Mouse (Mus musculus) testis, postnatal 14 days (tissue): ENCODE results near the gene Calcrl.

Experiments used
- DNase-seq: peaks from one replicate; pipeline ENCODE4 v3.0.0; 2021; ENCODE audit warnings: low spot score

Gene Calcrl

GRCm38 (mm10) chr2:84425138-84425537 is at the start of gene Calcrl:
Gene Calcrl (minus strand): TSS chr2:84425411.
- peak; percentile 77 for DNase-seq

DNA sequence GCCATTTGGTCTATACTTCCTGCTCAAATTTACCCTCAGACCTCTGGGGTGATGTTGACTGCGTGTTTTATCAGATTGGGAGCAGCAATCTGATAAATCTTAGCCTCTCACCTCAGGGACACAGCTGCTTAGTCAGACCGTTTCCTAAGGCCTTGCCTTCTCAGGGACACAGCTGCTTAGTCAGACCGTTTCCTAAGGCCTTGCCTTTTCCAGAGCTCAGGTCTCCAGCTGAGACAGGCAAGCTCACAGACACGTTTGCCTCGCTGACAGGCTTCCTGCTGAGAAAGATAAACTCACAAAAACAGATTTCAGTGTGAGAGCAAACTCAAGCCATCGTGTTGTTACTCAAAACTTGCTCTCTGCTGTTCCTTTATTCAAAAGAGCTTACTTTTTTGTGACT is 49.4 kb upstream of the Calcrl start:
- DNase-seq: no peak

- no peak for DNase-seq
These were observed 48.8 kb upstream of the Calcrl start for GRCm38 (mm10) chr2:84473941-84474530.

- DNase-seq: no peak
These were observed 42.2 kb upstream of the Calcrl start for GRCm38 (mm10) chr2:84467391-84467790.

- no peak for DNase-seq
These were observed 39.7 kb upstream of the Calcrl start for GRCm38 (mm10) chr2:84464956-84465355.

DNA sequence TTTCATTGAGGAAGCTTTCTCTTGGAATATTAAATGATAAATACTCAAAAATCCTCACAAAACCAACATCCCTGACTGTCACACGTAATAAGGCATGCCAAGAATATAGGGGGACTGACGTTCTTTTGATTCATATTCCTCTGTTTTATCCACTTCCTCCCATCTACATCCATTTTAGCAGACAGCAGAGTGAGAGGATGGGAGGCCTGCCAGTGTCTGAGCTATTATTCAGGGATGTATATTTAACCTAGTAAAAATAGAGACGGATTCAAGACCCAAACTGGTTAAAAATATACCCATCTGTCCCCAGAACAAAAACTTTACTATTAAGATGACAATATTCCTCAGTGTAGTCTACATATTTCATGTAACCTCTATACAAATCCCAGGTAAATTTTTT is 37.2 kb upstream of the Calcrl start:
- DNase-seq: no peak

GRCm38 (mm10) chr2:84459651-84460177 is 34.5 kb upstream of the Calcrl start:
- no peak for DNase-seq

DNA sequence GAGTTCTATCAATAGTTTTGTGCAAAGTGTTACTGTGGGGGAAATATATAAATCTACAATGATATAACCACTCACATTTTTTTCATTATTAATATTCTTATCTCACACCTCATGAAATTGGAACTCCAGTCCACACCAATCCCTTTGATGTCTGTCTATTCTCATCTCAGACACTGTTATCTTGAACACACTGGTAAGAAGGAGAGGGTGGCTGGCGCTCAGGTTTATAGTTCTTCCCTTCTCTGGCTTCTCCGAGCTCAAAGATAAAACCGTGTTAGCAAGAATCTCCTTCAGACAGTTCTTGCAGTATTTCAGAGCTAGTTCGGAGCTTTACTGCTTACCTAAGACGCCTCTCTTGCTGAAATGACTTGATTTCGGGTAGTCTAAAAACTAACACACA is 32.0 kb upstream of the Calcrl start:
- no peak for DNase-seq

GRCm38 (mm10) chr2:84455236-84455799 is 30.1 kb upstream of the Calcrl start:
- peak; percentile 47 for DNase-seq

DNA sequence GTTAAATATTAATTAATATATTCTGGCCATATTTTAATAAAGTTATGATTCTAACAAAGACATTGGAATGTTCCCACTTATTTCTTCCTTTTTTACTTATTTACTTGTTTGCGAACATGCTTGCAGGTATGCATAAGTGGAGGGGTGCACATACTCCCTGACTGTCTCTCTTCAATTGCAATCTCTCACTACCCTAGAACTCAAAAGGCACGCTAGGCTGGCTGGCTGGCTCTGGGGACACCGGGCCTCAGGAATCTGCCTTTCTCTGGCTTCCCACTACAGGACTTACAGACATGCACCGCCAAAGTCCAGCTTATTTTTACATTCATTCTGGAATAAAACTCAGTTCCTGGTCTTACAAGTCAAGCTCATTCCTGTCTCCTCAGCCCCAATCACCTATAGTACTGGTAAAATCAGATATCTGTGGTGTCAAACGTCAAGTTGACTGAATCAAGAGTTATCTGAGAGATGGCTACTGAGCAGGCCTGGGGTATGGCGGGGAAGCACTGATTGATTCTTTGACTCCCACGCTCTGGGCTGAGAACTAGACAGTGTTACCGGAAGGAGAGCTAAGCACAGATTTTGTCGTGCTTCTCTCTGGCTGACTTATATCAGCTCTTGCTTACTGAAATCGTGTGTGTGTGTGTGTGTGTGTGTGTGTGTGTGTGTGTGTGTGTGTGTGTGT is 29.5 kb upstream of the Calcrl start:
- DNase-seq: no peak

DNA sequence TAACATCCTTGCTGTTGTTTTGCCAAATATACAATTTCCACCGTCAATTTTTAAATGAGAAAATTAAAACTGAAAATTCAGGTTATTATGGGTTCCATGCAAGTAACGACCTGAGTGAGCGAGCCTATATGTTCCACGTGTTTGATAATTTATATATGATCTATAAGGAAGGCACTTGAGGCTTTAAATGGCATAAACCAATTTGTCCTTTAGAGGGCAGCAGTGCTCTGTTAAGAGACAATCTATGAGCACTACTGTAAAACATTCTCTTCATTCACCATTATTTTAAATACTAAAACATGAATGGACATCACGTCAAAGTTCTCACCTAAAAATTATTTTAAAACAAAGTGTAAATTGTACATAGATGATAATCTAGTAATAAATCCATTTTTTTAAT is 28.8 kb upstream of the Calcrl start:
- DNase-seq: no peak

- no peak for DNase-seq
These were observed 20.3 kb upstream of the Calcrl start for GRCm38 (mm10) chr2:84445499-84445898.

DNA sequence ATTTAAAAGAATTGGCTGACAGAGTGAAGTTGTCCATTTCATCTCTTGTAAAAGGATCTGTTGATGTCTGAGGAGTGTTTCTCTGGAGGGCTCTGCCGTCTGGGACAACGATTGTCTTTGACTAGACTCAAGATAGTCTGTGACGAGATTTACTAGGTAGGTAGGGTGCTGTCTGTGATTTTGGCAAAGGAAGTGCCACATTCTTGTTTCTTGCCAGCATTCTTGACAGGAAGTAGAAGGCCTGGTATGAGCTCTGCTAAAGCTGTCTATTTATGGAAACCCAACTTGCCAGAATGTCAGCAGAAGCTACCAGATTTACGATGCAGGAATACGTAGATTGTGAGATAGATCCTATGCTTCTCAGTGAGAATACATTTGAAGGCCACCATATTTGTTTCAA is 16.7 kb upstream of the Calcrl start:
- no peak for DNase-seq

DNA sequence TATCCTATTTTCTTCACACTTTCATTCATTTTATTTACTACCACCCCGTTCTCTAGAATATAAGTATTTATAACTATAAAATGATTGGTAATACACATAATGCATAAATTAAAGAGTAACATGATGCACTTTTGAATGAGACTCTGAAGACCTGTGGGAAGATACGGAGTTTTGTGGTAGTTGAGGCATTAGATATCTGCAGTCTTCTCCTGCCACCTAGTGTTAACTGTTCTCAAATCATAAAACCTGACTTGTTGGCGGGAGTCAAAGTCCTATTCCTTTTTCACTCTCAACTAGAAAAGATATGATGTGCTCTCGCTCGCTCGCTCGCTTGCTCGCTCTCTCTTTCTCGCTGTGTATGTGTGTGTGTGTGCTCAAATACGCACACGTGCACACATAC is 4.5 kb upstream of the Calcrl start:
- DNase-seq: no peak

GRCm38 (mm10) chr2:84428836-84429235 is 3.6 kb upstream of the Calcrl start:
- no peak for DNase-seq

GRCm38 (mm10) chr2:84426531-84426930 is 1.3 kb upstream of the Calcrl start:
- DNase-seq: no peak

GRCm38 (mm10) chr2:84416501-84416900 is 8.7 kb downstream of the Calcrl start:
- no peak for DNase-seq

- no peak for DNase-seq
These were observed 15.2 kb downstream of the Calcrl start for GRCm38 (mm10) chr2:84409796-84410592.

GRCm38 (mm10) chr2:84404834-84405233 is 20.4 kb downstream of the Calcrl start:
- DNase-seq: no peak

DNA sequence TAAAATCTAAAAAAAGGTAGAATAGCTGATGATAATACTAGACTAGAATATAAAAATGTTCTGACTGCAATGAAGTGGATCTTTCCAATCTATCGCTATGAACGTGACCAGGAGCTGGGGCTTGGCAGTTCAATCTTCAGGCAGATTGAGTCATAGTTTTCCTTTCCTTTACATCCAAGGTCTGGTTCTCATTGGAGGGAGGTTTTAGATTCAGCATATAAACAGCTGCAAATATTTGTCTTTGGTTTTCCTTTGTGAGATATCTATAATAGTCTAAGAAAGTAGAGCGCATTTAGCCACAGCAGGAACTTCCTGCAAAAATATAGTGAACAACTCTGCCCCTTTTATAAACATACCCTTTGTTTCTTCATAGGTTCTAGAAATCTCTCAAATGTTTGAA is 22.5 kb downstream of the Calcrl start:
- DNase-seq: no peak

DNA sequence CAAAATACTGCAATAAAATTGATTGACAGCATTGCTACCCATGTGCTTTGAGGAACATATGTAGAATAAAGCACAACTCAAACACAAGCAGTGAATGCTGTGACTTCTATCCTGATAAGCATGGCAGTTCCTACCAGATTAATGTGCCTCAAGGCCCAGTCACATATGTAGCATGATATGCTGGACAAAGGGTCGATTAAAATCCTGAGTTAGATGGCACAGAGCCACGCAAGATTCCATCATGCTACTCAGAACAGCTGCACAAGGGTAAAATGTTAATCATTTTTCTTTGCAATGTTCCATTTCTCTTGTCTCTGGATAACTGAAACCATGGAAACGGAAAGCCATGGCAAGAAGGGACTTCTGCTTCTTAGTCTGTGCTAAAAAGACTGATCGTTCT is 28.7 kb downstream of the Calcrl start:
- no peak for DNase-seq

DNA sequence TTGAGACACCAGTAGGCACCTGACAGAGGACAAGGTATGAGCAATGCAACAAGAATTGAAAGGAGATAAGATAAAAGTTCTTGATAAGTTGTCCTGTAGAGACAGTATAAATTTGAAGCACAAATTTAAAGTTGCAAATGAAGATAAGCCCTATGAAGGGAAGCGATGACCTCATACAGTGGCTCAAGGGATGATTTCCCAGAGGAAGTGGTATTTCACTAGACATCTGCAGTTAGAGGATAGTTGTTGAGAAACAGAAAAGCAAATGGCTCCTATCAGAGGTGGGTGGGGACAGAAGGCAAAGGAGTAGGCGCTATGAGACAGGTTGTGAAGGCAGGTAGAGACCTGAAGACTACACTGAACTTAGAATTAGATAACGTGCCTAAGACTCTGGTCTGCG is 32.0 kb downstream of the Calcrl start:
- DNase-seq: no peak

- no peak for DNase-seq
These were observed 36.1 kb downstream of the Calcrl start for GRCm38 (mm10) chr2:84389075-84389474.
